Mouse (Mus musculus) CH12.LX (cell line): Measurements from ENCODE around the gene Sumo3.

ENCODE experiments used
- MAFK ChIP-seq: IDR thresholded peaks from 2 replicates; pipeline ENCODE4 v1.6.1; 2011; ENCODE audit warnings: low read length, improper control_type of control experiment; ENCODE audit not compliant: insufficient replicate concordance
- POLR2A ChIP-seq: IDR thresholded peaks from 2 replicates; pipeline ENCODE4 v1.6.1; 2011; ENCODE audit warnings: low read depth, mild to moderate bottlenecking, improper control_type of control experiment, low read length

DNA sequence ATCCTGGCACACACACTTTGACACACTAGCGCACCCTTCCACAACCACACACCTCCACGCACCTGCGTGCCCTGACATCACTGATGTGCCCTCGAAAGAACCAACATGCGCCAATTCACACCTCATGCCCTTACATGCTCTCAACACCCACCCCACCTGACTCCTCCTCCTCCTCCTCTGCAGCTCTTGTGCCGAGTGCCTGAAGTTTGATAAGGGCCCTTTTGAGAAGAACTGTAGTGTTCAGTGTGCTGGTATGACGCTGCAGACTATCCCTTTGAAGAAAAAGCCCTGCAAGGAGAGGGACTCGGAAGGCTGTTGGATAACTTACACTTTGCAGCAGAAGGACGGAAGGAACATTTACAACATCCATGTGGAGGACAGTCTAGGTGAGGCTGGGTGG lies 45.1 kb upstream of the Sumo3 start:
- no peak for TF ChIP-seq POLR2A
- no peak for TF ChIP-seq MAFK
